Mouse (Mus musculus) CH12.LX (cell line): ENCODE measurements around the gene Gm49387. TPM values are rescaled to one million over a fixed set of nuclear protein-coding genes. Genes with fewer than 3 reads are reported as not detected.

Experiments used
- DNase-seq: peaks from one replicate; pipeline ENCODE4 v3.0.0-alpha.2; 2013; ENCODE audit errors: extremely low read depth
- H3K27ac ChIP-seq: 2 replicates; pipeline ENCODE4 v1.5.1; 2012; ENCODE audit warnings: low read depth, mild to moderate bottlenecking, control low read depth, moderate library complexity; ENCODE audit not compliant: insufficient read depth
- H3K27me3 ChIP-seq: replicated peaks from 2 replicates; pipeline ENCODE3; 2012; ENCODE audit warnings: inconsistent platforms
- H3K36me3 ChIP-seq, 2 experiments: replicated peaks in 1 of 2; 2 replicates each; pipeline versions ENCODE3 to v1.6.1; 2012; ENCODE audit warnings: inconsistent platforms in 1 of 2, low read length in 1 of 2, mild to moderate bottlenecking in 1 of 2, mixed read lengths in 1 of 2, moderate library complexity in 1 of 2; ENCODE audit not compliant: control insufficient read depth in 1 of 2, insufficient read depth in 1 of 2
- H3K4me1 ChIP-seq, 2 experiments: 2 replicates each; pipeline ENCODE4 v1.6.1; 2012; ENCODE audit warnings: inconsistent platforms in 1 of 2, moderate library complexity in 1 of 2; ENCODE audit not compliant: insufficient read depth in 2 of 2, control insufficient read depth in 1 of 2
- H3K4me2 ChIP-seq: 2 replicates; pipeline ENCODE4 v1.6.1; 2012; ENCODE audit warnings: low read depth, mild to moderate bottlenecking, control low read depth; ENCODE audit not compliant: poor library complexity, insufficient read depth, severe bottlenecking
- H3K4me3 ChIP-seq, 3 experiments: fragments of 150-350 bp in 1 of 3; sonication (generic) in 1 of 3; replicated peaks in 1 of 3; 2 replicates each; pipeline versions ENCODE3 to v1.5.1; 2011 to 2012; ENCODE audit warnings: low read depth in 2 of 3, low read length in 2 of 3, mild to moderate bottlenecking in 2 of 3, moderate library complexity in 2 of 3, control low read depth in 1 of 3, improper control_type of control experiment in 1 of 3, inconsistent platforms in 1 of 3, mixed read lengths in 1 of 3; ENCODE audit not compliant: poor library complexity in 1 of 3
- H3K79me2 ChIP-seq: replicated peaks from 2 replicates; pipeline ENCODE4 v1.6.1; 2012; ENCODE audit warnings: mild to moderate bottlenecking, moderate library complexity; ENCODE audit not compliant: control insufficient read depth, poor library complexity, insufficient read depth, severe bottlenecking; ENCODE audit errors: extremely low read depth
- H3K9ac ChIP-seq: 2 replicates; pipeline ENCODE4 v1.6.1; 2012; ENCODE audit warnings: low read depth, mild to moderate bottlenecking, control low read depth, moderate library complexity; ENCODE audit not compliant: insufficient read depth
- H3K9me3 ChIP-seq: replicated peaks from 2 replicates; pipeline ENCODE3; 2012; ENCODE audit warnings: low read length, inconsistent platforms, mixed read lengths
- CHD2 ChIP-seq: IDR thresholded peaks from 2 replicates; pipeline ENCODE4 v1.6.1; 2011; ENCODE audit warnings: low read length, improper control_type of control experiment
- CTCF ChIP-seq, 2 experiments: IDR thresholded peaks in 1 of 2; conservative IDR thresholded peaks in 1 of 2; 2 replicates each; pipeline ENCODE4 v1.5.1; 2011 to 2012; ENCODE audit warnings: low read depth in 2 of 2, low read length in 2 of 2, improper control_type of control experiment in 1 of 2, inconsistent platforms in 1 of 2, mild to moderate bottlenecking in 1 of 2, moderate library complexity in 1 of 2
- IRF4 ChIP-seq: IDR thresholded peaks from 2 replicates; pipeline ENCODE4 v1.6.1; 2014; ENCODE audit warnings: low read depth, mild to moderate bottlenecking, inconsistent platforms, low read length, improper control_type of control experiment
- JUN ChIP-seq: IDR thresholded peaks from 2 replicates; pipeline ENCODE4 v1.6.1; 2011; ENCODE audit warnings: low read depth, mild to moderate bottlenecking, low read length, improper control_type of control experiment, moderate library complexity; ENCODE audit not compliant: insufficient read depth
- MAFK ChIP-seq: IDR thresholded peaks from 2 replicates; pipeline ENCODE4 v1.6.1; 2011; ENCODE audit warnings: low read length, improper control_type of control experiment; ENCODE audit not compliant: insufficient replicate concordance
- MAZ ChIP-seq: IDR thresholded peaks from 2 replicates; pipeline ENCODE4 v1.6.1; 2012; ENCODE audit warnings: low read depth, mild to moderate bottlenecking, inconsistent platforms, low read length, improper control_type of control experiment, moderate library complexity
- MXI1 ChIP-seq: IDR thresholded peaks from 2 replicates; pipeline ENCODE4 v1.6.1; 2011; ENCODE audit warnings: mild to moderate bottlenecking, low read depth, low read length, improper control_type of control experiment
- NELFE ChIP-seq: IDR thresholded peaks from 2 replicates; pipeline ENCODE4 v1.6.1; 2011; ENCODE audit warnings: low read depth, low read length, improper control_type of control experiment
- PAX5 ChIP-seq: IDR thresholded peaks from 2 replicates; pipeline ENCODE4 v1.6.1; 2012; ENCODE audit warnings: low read length, inconsistent platforms, mixed read lengths
- POLR2A ChIP-seq: IDR thresholded peaks from 2 replicates; pipeline ENCODE4 v1.6.1; 2011; ENCODE audit warnings: low read depth, mild to moderate bottlenecking, improper control_type of control experiment, low read length
- POLR2AphosphoS2 ChIP-seq: IDR thresholded peaks from 2 replicates; pipeline ENCODE4 v1.6.1; 2011; ENCODE audit warnings: low read depth, low read length, improper control_type of control experiment
- RCOR1 ChIP-seq: conservative IDR thresholded peaks from 2 replicates; pipeline ENCODE4 v1.6.1; 2012; ENCODE audit warnings: low read depth, mild to moderate bottlenecking, inconsistent platforms, low read length, improper control_type of control experiment
- SIN3A ChIP-seq: IDR thresholded peaks from 2 replicates; pipeline ENCODE4 v1.6.1; 2012; ENCODE audit warnings: low read length, improper control_type of control experiment, inconsistent platforms
- TBP ChIP-seq: conservative IDR thresholded peaks from 2 replicates; pipeline ENCODE4 v1.6.1; 2011; ENCODE audit warnings: low read depth, low read length, improper control_type of control experiment
- TCF12 ChIP-seq: IDR thresholded peaks from 2 replicates; pipeline ENCODE4 v1.6.1; 2014; ENCODE audit warnings: low read depth, mild to moderate bottlenecking, inconsistent platforms, low read length, improper control_type of control experiment
- USF2 ChIP-seq: conservative IDR thresholded peaks from 2 replicates; pipeline ENCODE4 v1.6.1; 2011; ENCODE audit warnings: low read depth, low read length, improper control_type of control experiment
- ZC3H11A ChIP-seq: IDR thresholded peaks from 2 replicates; pipeline ENCODE4 v1.6.1; 2012; ENCODE audit warnings: low read depth, mild to moderate bottlenecking, inconsistent platforms, low read length, improper control_type of control experiment
- ZKSCAN1 ChIP-seq: IDR thresholded peaks from 2 replicates; pipeline ENCODE4 v1.6.1; 2012; ENCODE audit warnings: low read depth, inconsistent platforms, low read length, improper control_type of control experiment, borderline replicate concordance
- ZMIZ1 ChIP-seq: IDR thresholded peaks from 2 replicates; pipeline ENCODE4 v1.6.1; 2012; ENCODE audit warnings: low read depth, mild to moderate bottlenecking, inconsistent platforms, low read length, improper control_type of control experiment
- ZNF384 ChIP-seq: IDR thresholded peaks from 2 replicates; pipeline ENCODE4 v1.6.1; 2012; ENCODE audit warnings: low read depth, low read length, improper control_type of control experiment, inconsistent platforms
- dilution Hi-C: fragments of 300-500 bp; cut with MboI; formaldehyde crosslinking; loops from 2 replicates; pipeline ENCODE4 v1.14.3; 2020; ENCODE audit warnings: low sequenced_read_pairs; ENCODE audit not compliant: extremely low pct_unique_long_range_greater_than_20kb, extremely low pct_ligation_motif_present
- in situ Hi-C: fragments of 300-500 bp; cut with MboI; formaldehyde crosslinking; loops from 3 replicates; pipeline ENCODE4 v1.14.3; 2019; ENCODE audit warnings: low sequenced_read_pairs, low pct_ligation_motif_present, low pct_unique_long_range_greater_than_20kb, mixed read lengths
- polyA plus RNA-seq: library from polyadenylated mRNA; unstranded; fragments of >175 nt; gene quantifications from 2 replicates; pipeline ENCODE4 v1.2.1, GENCODE M21; 2012; ENCODE audit warnings: low read depth; ENCODE audit not compliant: insufficient read length
- total RNA-seq, 2 experiments: library from RNA; depleted of rRNA; stranded (reverse); fragments of 300-350 nt in 1 of 2; fragments of >200 nt in 1 of 2; gene quantifications; 2 replicates each; pipeline ENCODE4 v1.2.3; 2012 to 2014

The Gm49387 gene
- total and polyA plus RNA-seq, 3 experiments: 0.71 TPM; not detected in 2

GRCm38 (mm10) chr14:31571419-31571818, 69.3 kb downstream of the Gm49387 start:
- Histone ChIP-seq H3K9ac (no peak overlapping the region), H3K79me2 (no peaks in the 10 kb centered on the region), H3K27ac (no peak overlapping the region), H3K27me3 (peaks cover 1% of the 10 kb centered on the region), H3K4me1 (peaks cover 9 to 55% of the 10 kb centered on the region in 2 experiments; a peak in 3 of 4 replicates), H3K9me3 (no peaks in the 10 kb centered on the region), H3K4me3 (no peak overlapping the region), H3K4me2 (no peak overlapping the region), H3K36me3 (no peaks in the 10 kb centered on the region)
- in situ Hi-C loops: no loop called here
- dilution Hi-C loops: no loop called here
- TF ChIP-seq RCOR1: no peak
- peak; percentile 38; the same call in 1 of the 2 replicates for TF ChIP-seq TCF12
- DNase-seq: no peak

GRCm38 (mm10) chr14:31570131-31570951, 70.3 kb downstream of the Gm49387 start:
- H3K79me2 ChIP-seq: no peaks in the 10 kb centered on the region
- no peaks in the 10 kb centered on the region for H3K36me3 ChIP-seq
- H3K4me3 ChIP-seq: no peak overlapping the region
- no peaks in the 10 kb centered on the region for H3K9me3 ChIP-seq
- no peak overlapping the region for H3K9ac ChIP-seq
- H3K27ac ChIP-seq: no peak overlapping the region
- dilution Hi-C loops (no loop called here), in situ Hi-C loops (no loop called here)
- TF ChIP-seq IRF4 (no peak), CHD2 (no peak), POLR2AphosphoS2 (no peak), ZNF384 (no peak), JUN (no peak), SIN3A (no peak), ZKSCAN1 (no peak), POLR2A (no peak), CTCF (conservative IDR thresholded peaks at IDR 0.05 in 1 of 2, IDR thresholded peaks at IDR 0.05 in 1 of 2; ENCODE audit: low read depth in 2 of 2, low read length in 2 of 2) (no peak), ZC3H11A (no peak), MAFK (no peak), USF2 (no peak), NELFE (no peak), PAX5 (no peak), ZMIZ1 (no peak), MXI1 (no peak), MAZ (no peak), TCF12 (no peak), TBP (no peak)
- H3K27me3 ChIP-seq: no peaks in the 10 kb centered on the region
- H3K4me1 ChIP-seq: peaks cover 9 to 51% of the 10 kb centered on the region in 2 experiments; a peak in 3 of 4 replicates
- no peak overlapping the region for H3K4me2 ChIP-seq
- peak; percentile 43 for DNase-seq
